Mouse (Mus musculus): ENCODE results near the gene Akap11. TPM values are rescaled to one million over a fixed set of nuclear protein-coding genes. Genes with fewer than 3 reads are reported as not detected.
"Not testable (repeated sequence)": the region's sequence is repeated elsewhere in the genome, so short reads cannot be mapped to it uniquely, and the experiment has no call there.

Akap11 gene
- 54.3 TPM for polyA plus RNA-seq (2021)

- peak; percentile 72 for DNase-seq (ENCODE audit: low read depth, low spot score)
- TF ChIP-seq CTCF (IDR thresholded peaks at IDR 0.05), result no peak
- no peaks in the 10 kb centered on the region for H3K27me3 ChIP-seq
- POLR2A ChIA-PET, result interaction anchor here (0.9 kb wide), 1 partner anchor 28 kb away, joined by 4 read pairs; no protein-coding TSS in a partner anchor
- CTCF ChIA-PET, result interaction anchor here (2.5 kb wide), 1 partner anchor 27 kb away, joined by 5 read pairs; no protein-coding TSS in a partner anchor
- peak; percentile 83 for ATAC-seq
- in situ Hi-C loops (cut with MboI; ENCODE audit: low pct_unique_long_range_greater_than_20kb), result no loop called here
Measured at GRCm38 (mm10) chr14:78536281-78537165, at the start of gene Akap11. TSS of gene Akap11 (minus strand) at chr14:78536808.

- POLR2A ChIA-PET, result interaction anchor here (0.6 kb wide), 1 partner anchor 1884 kb away, joined by 4 read pairs; no protein-coding TSS in a partner anchor
- in situ Hi-C loops (cut with MboI; ENCODE audit: low pct_unique_long_range_greater_than_20kb), result no loop called here
- CTCF ChIA-PET, result interaction anchor here (1.2 kb wide), 2 partner anchors 13 to 19 kb away, joined by 3 read pairs; no protein-coding TSS in a partner anchor
- H3K27me3 ChIP-seq, result no peaks in the 10 kb centered on the region
- ATAC-seq (peak; percentile 91), DNase-seq (ENCODE audit: low read depth, low spot score) (peak; percentile 34)
- TF ChIP-seq CTCF (IDR thresholded peaks at IDR 0.05), result no peak
Measured at GRCm38 (mm10) chr14:78584222-78584621, 47.6 kb upstream of the Akap11 start.

GRCm38 (mm10) chr14:78583168-78583567 is 46.6 kb upstream of the Akap11 start:
- ChIA-PET CTCF (interaction anchor here (1.2 kb wide), 1 partner anchor 12 kb away, joined by 3 read pairs; no protein-coding TSS in a partner anchor), POLR2A (no interaction called here)
- ATAC-seq, result no peak
- no peaks in the 10 kb centered on the region for H3K27me3 ChIP-seq
- in situ Hi-C loops (cut with MboI; ENCODE audit: low pct_unique_long_range_greater_than_20kb), result no loop called here
- TF ChIP-seq CTCF (IDR thresholded peaks at IDR 0.05), result no peak
- DNase-seq (ENCODE audit: low read depth, low spot score), result no peak

GRCm38 (mm10) chr14:78575899-78576298 is 39.3 kb upstream of the Akap11 start:
- in situ Hi-C loops (cut with MboI; ENCODE audit: low pct_unique_long_range_greater_than_20kb), result no loop called here
- no peaks in the 10 kb centered on the region for H3K27me3 ChIP-seq
- TF ChIP-seq CTCF (IDR thresholded peaks at IDR 0.05), result peak; percentile 53
- ATAC-seq (no peak), DNase-seq (ENCODE audit: low read depth, low spot score) (no peak)
- CTCF ChIA-PET, result interaction anchor here (1.3 kb wide), 1 partner anchor 11 kb away, joined by 5 read pairs; no protein-coding TSS in a partner anchor
- POLR2A ChIA-PET, result no interaction called here

GRCm38 (mm10) chr14:78568410-78568809 is 31.8 kb upstream of the Akap11 start:
- in situ Hi-C loops (cut with MboI; ENCODE audit: low pct_unique_long_range_greater_than_20kb), result no loop called here
- CTCF ChIA-PET, result no interaction called here
- ATAC-seq (no peak), DNase-seq (ENCODE audit: low read depth, low spot score) (no peak)
- no peak for TF ChIP-seq CTCF (IDR thresholded peaks at IDR 0.05)
- POLR2A ChIA-PET, result no interaction called here
- no peaks in the 10 kb centered on the region for H3K27me3 ChIP-seq

GRCm38 (mm10) chr14:78566431-78566830 is 29.8 kb upstream of the Akap11 start:
- ChIA-PET CTCF (no interaction called here), POLR2A (interaction anchor here (1.1 kb wide), 1 partner anchor 14 kb away, joined by 3 read pairs; no protein-coding TSS in a partner anchor)
- no peaks in the 10 kb centered on the region for H3K27me3 ChIP-seq
- no peak for DNase-seq (ENCODE audit: low read depth, low spot score)
- TF ChIP-seq CTCF (IDR thresholded peaks at IDR 0.05), result no peak
- in situ Hi-C loops (cut with MboI; ENCODE audit: low pct_unique_long_range_greater_than_20kb), result no loop called here
- no peak for ATAC-seq

- CTCF ChIA-PET, result interaction anchor here (0.6 to 1.8 kb wide), 5 partner anchors 8 to 20 kb away, joined by 3 to 5 read pairs (median 4); no protein-coding TSS in a partner anchor
- in situ Hi-C loops (cut with MboI; ENCODE audit: low pct_unique_long_range_greater_than_20kb), result no loop called here
- no peak for TF ChIP-seq CTCF (IDR thresholded peaks at IDR 0.05)
Measured at GRCm38 (mm10) chr14:78564292-78564691, 27.7 kb upstream of the Akap11 start.

GRCm38 (mm10) chr14:78563211-78563610 is 26.6 kb upstream of the Akap11 start:
- no peak for TF ChIP-seq CTCF (IDR thresholded peaks at IDR 0.05)
- POLR2A ChIA-PET, result interaction anchor here (1.6 kb wide), 1 partner anchor 17 kb away, joined by 3 read pairs; no protein-coding TSS in a partner anchor
- no peak for ATAC-seq
- no peak for DNase-seq (ENCODE audit: low read depth, low spot score)
- H3K27me3 ChIP-seq, result no peaks in the 10 kb centered on the region
- CTCF ChIA-PET, result interaction anchor here (1.1 to 1.4 kb wide), 3 partner anchors 12 to 25 kb away, joined by 3 to 5 read pairs (median 5); no protein-coding TSS in a partner anchor
- in situ Hi-C loops (cut with MboI; ENCODE audit: low pct_unique_long_range_greater_than_20kb), result no loop called here

More at GRCm38 (mm10) chr14:78564292-78564691, 27.7 kb upstream of the Akap11 start:
- H3K27me3 ChIP-seq, result no peaks in the 10 kb centered on the region
- DNase-seq (ENCODE audit: low read depth, low spot score) (no peak), ATAC-seq (no peak)
- POLR2A ChIA-PET, result interaction anchor here (1.6 kb wide), 2 partner anchors 18 to 28 kb away, joined by 3 to 4 read pairs; partner anchors contain the start of gene Akap11

GRCm38 (mm10) chr14:78562121-78562520 is 25.5 kb upstream of the Akap11 start:
- in situ Hi-C loops (cut with MboI; ENCODE audit: low pct_unique_long_range_greater_than_20kb), result no loop called here
- no peak for ATAC-seq
- no peak for DNase-seq (ENCODE audit: low read depth, low spot score)
- TF ChIP-seq CTCF (IDR thresholded peaks at IDR 0.05), result no peak
- no peaks in the 10 kb centered on the region for H3K27me3 ChIP-seq
- CTCF ChIA-PET, result interaction anchor here (0.7 to 1.3 kb wide), 3 partner anchors 11 to 17 kb away, joined by 3 to 4 read pairs (median 3); no protein-coding TSS in a partner anchor
- POLR2A ChIA-PET, result no interaction called here

- no peak for TF ChIP-seq CTCF (IDR thresholded peaks at IDR 0.05)
- ATAC-seq (no peak), DNase-seq (ENCODE audit: low read depth, low spot score) (no peak)
- ChIA-PET POLR2A (no interaction called here), CTCF (no interaction called here)
- in situ Hi-C loops (cut with MboI; ENCODE audit: low pct_unique_long_range_greater_than_20kb), result no loop called here
- no peaks in the 10 kb centered on the region for H3K27me3 ChIP-seq
Measured at GRCm38 (mm10) chr14:78559042-78559441, 22.4 kb upstream of the Akap11 start.

GRCm38 (mm10) chr14:78554830-78555229 is 18.2 kb upstream of the Akap11 start:
- H3K27me3 ChIP-seq; ATAC-seq; DNase-seq (ENCODE audit: low read depth, low spot score); in situ Hi-C loops (cut with MboI; ENCODE audit: low pct_unique_long_range_greater_than_20kb): not testable (repeated sequence)
- POLR2A ChIA-PET, result interaction anchor here (0.6 kb wide), 1 partner anchor 81 kb away, joined by 6 read pairs; no protein-coding TSS in a partner anchor
- CTCF ChIA-PET, result interaction anchor here (1.2 to 1.7 kb wide), 3 partner anchors 10 to 19 kb away, joined by 3 to 4 read pairs (median 4); no protein-coding TSS in a partner anchor

Data from Patski (cell line).